Mouse (Mus musculus): ENCODE results near the gene Csrnp1. TPM values are rescaled to one million over a fixed set of nuclear protein-coding genes. Genes with fewer than 3 reads are reported as not detected.

Gene Csrnp1
- 2.5 and 3.3 TPM in 2 replicates for polyA plus RNA-seq (2015; fragmentation: Nextera tagmentation; extraction: Ambion mirVana)

DNA sequence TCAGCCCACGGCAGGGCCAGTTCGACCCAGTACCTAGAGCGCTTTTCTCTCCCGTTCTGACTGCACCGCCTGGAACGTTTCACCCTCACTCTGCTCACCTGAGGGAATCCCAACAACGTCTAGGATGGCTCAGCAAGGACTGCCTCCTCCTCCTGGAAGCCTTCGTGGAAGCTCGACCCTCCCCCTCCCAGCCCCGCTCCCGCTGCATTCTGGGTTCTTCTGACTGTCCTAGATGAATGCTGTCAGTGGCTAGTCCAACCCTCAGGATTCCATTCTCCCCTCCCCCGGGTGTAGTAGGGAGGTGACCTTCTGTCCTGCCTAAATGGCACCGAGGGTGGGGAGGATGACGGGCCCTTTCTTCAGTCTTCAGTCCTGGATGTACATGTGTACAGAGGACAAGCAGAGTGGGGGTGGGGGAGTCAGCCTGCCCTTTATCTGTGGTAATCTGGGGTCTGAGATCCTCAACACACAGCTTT, at the start of gene Csrnp1:
Gene Csrnp1, minus strand, starts transcription at position 123 of the 476 bp plus-strand sequence.
- no peaks in the 10 kb centered on the region for H3K36me3 ChIP-seq (ENCODE audit: control insufficient read depth, insufficient read depth)
- H3K4me2 ChIP-seq (ENCODE audit: low read depth, low read length) = peak within 1 kb of the TSS; percentile 73
- peak; percentile 8; the same call in 1 of the 2 replicates for ATAC-seq (ENCODE audit: low read depth)
- no peaks in the 10 kb centered on the region for H3K9me3 ChIP-seq (replicated peaks; ENCODE audit: control insufficient read depth, low read length)
- H3K4me1 ChIP-seq (ENCODE audit: control insufficient read depth, low read depth, low read length) = peaks cover 41% of the 10 kb centered on the region
- WGBS (ENCODE audit: insufficient replicate concordance) = 15% methylated on average over 14 of the region's 14 CpGs
- peak within 1 kb of the TSS; percentile 67 for H3K4me3 ChIP-seq (ENCODE audit: low read depth, low read length)
- H3K27me3 ChIP-seq (ENCODE audit: control insufficient read depth, insufficient read depth, low read depth, low read length) = peaks cover 17% of the 10 kb centered on the region
- peak within 1 kb of the TSS; percentile 66 for H3K9ac ChIP-seq (ENCODE audit: low read depth, low read length)
- peak within 1 kb of the TSS; percentile 72 for H3K27ac ChIP-seq (ENCODE audit: low read length)

- Histone ChIP-seq H3K36me3 (ENCODE audit: control insufficient read depth, insufficient read depth) (no peaks in the 10 kb centered on the region), H3K4me3 (ENCODE audit: low read depth, low read length) (no peak overlapping the region), H3K27me3 (ENCODE audit: control insufficient read depth, insufficient read depth, low read depth, low read length) (no peaks in the 10 kb centered on the region), H3K27ac (ENCODE audit: low read length) (no peak overlapping the region), H3K9me3 (replicated peaks; ENCODE audit: control insufficient read depth, low read length) (no peaks in the 10 kb centered on the region), H3K4me1 (ENCODE audit: control insufficient read depth, low read depth, low read length) (no peaks in the 10 kb centered on the region; the same call in 1 of the 2 replicates), H3K9ac (ENCODE audit: low read depth, low read length) (no peak overlapping the region), H3K4me2 (ENCODE audit: low read depth, low read length) (no peak overlapping the region)
- ATAC-seq (ENCODE audit: low read depth) = peak; percentile 40; the same call in 1 of the 2 replicates
- WGBS (ENCODE audit: insufficient replicate concordance) = 56% methylated on average over 6 of the region's 6 CpGs
Measured at GRCm38 (mm10) chr9:120032710-120033109, 48.3 kb upstream of the Csrnp1 start.

GRCm38 (mm10) chr9:120030421-120030820, 46.0 kb upstream of the Csrnp1 start:
- Histone ChIP-seq H3K27me3 (ENCODE audit: control insufficient read depth, insufficient read depth, low read depth, low read length) (no peaks in the 10 kb centered on the region), H3K27ac (ENCODE audit: low read length) (no peak overlapping the region), H3K4me1 (ENCODE audit: control insufficient read depth, low read depth, low read length) (peaks cover 5% of the 10 kb centered on the region), H3K9me3 (replicated peaks; ENCODE audit: control insufficient read depth, low read length) (no peaks in the 10 kb centered on the region), H3K4me3 (ENCODE audit: low read depth, low read length) (no peak overlapping the region), H3K4me2 (ENCODE audit: low read depth, low read length) (no peak overlapping the region), H3K36me3 (ENCODE audit: control insufficient read depth, insufficient read depth) (no peaks in the 10 kb centered on the region), H3K9ac (ENCODE audit: low read depth, low read length) (no peak overlapping the region)
- WGBS (ENCODE audit: insufficient replicate concordance) = 32% methylated on average over 10 of the region's 10 CpGs
- ATAC-seq (ENCODE audit: low read depth) = no peak

DNA sequence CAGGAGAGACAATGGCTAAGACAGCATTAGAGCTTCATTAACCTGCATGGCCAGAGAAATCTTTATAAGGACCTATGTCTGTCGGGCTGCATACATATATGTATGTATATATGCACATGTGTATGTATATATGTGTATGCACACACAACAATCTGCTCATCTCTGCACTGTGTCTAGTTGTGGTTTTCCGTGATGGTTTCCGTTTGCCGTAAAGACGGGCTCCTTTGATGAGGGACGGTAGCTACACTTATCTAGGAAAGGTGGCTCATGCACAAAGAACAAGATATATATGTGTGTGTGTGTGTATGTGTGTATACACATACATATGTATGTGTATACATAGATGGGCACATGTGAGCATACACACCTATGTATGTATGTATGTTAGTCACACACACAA, 45.4 kb upstream of the Csrnp1 start:
- Histone ChIP-seq H3K36me3 (ENCODE audit: control insufficient read depth, insufficient read depth) (no peaks in the 10 kb centered on the region), H3K4me1 (ENCODE audit: control insufficient read depth, low read depth, low read length) (peaks cover 5% of the 10 kb centered on the region), H3K4me2 (ENCODE audit: low read depth, low read length) (no peak overlapping the region), H3K27ac (ENCODE audit: low read length) (no peak overlapping the region), H3K9me3 (replicated peaks; ENCODE audit: control insufficient read depth, low read length) (no peaks in the 10 kb centered on the region), H3K27me3 (ENCODE audit: control insufficient read depth, insufficient read depth, low read depth, low read length) (no peaks in the 10 kb centered on the region), H3K4me3 (ENCODE audit: low read depth, low read length) (no peak overlapping the region), H3K9ac (ENCODE audit: low read depth, low read length) (no peak overlapping the region)
- WGBS (ENCODE audit: insufficient replicate concordance) = 50% methylated on average over 6 of the region's 6 CpGs
- ATAC-seq (ENCODE audit: low read depth) = no peak

GRCm38 (mm10) chr9:120027401-120028151, 43.1 kb upstream of the Csrnp1 start:
- Histone ChIP-seq H3K4me3 (ENCODE audit: low read depth, low read length) (no peak overlapping the region), H3K9ac (ENCODE audit: low read depth, low read length) (no peak overlapping the region), H3K4me2 (ENCODE audit: low read depth, low read length) (no peak overlapping the region), H3K27ac (ENCODE audit: low read length) (no peak overlapping the region), H3K9me3 (replicated peaks; ENCODE audit: control insufficient read depth, low read length) (no peaks in the 10 kb centered on the region), H3K4me1 (ENCODE audit: control insufficient read depth, low read depth, low read length) (peaks cover 5% of the 10 kb centered on the region), H3K36me3 (ENCODE audit: control insufficient read depth, insufficient read depth) (no peaks in the 10 kb centered on the region), H3K27me3 (ENCODE audit: control insufficient read depth, insufficient read depth, low read depth, low read length) (no peaks in the 10 kb centered on the region)
- WGBS (ENCODE audit: insufficient replicate concordance) = 17% methylated on average over 11 of the region's 14 CpGs
- ATAC-seq (ENCODE audit: low read depth) = peak; percentile 35; the same call in 1 of the 2 replicates

GRCm38 (mm10) chr9:120024625-120025024, 40.2 kb upstream of the Csrnp1 start:
- no peak for ATAC-seq (ENCODE audit: low read depth)
- Histone ChIP-seq H3K36me3 (ENCODE audit: control insufficient read depth, insufficient read depth) (no peaks in the 10 kb centered on the region), H3K9me3 (replicated peaks; ENCODE audit: control insufficient read depth, low read length) (no peaks in the 10 kb centered on the region), H3K4me2 (ENCODE audit: low read depth, low read length) (no peak overlapping the region), H3K9ac (ENCODE audit: low read depth, low read length) (no peak overlapping the region), H3K4me3 (ENCODE audit: low read depth, low read length) (no peak overlapping the region), H3K4me1 (ENCODE audit: control insufficient read depth, low read depth, low read length) (peaks cover 5% of the 10 kb centered on the region), H3K27ac (ENCODE audit: low read length) (no peak overlapping the region), H3K27me3 (ENCODE audit: control insufficient read depth, insufficient read depth, low read depth, low read length) (no peaks in the 10 kb centered on the region)
- WGBS (ENCODE audit: insufficient replicate concordance) = 64% methylated on average over 5 of the region's 5 CpGs

DNA sequence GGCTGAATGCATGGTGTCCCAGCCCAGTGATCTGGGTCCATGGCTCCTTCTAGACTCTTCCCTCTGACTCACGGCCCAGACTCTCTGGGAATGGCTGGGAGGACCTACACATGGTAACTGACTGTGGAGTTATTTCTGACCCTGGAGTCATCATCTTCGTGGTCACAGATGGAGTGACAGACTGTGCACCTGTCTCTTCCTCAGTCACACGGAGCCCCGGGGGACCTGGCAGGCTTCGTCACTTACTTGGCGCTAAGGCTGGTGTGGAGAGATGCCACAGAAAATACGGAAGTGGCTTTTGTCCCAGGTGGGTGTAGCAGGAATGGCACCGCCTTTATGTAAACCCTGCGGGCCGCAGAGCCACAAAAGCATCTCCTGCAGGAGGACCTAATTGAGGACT, 39.7 kb upstream of the Csrnp1 start:
- peaks cover 5% of the 10 kb centered on the region for H3K4me1 ChIP-seq (ENCODE audit: control insufficient read depth, low read depth, low read length)
- H3K36me3 ChIP-seq (ENCODE audit: control insufficient read depth, insufficient read depth) = no peaks in the 10 kb centered on the region
- no peak overlapping the region for H3K9ac ChIP-seq (ENCODE audit: low read depth, low read length)
- no peaks in the 10 kb centered on the region for H3K27me3 ChIP-seq (ENCODE audit: control insufficient read depth, insufficient read depth, low read depth, low read length)
- no peak overlapping the region for H3K27ac ChIP-seq (ENCODE audit: low read length)
- WGBS (ENCODE audit: insufficient replicate concordance) = 65% methylated on average over 10 of the region's 10 CpGs
- no peak overlapping the region for H3K4me2 ChIP-seq (ENCODE audit: low read depth, low read length)
- no peaks in the 10 kb centered on the region for H3K9me3 ChIP-seq (replicated peaks; ENCODE audit: control insufficient read depth, low read length)
- ATAC-seq (ENCODE audit: low read depth) = no peak
- H3K4me3 ChIP-seq (ENCODE audit: low read depth, low read length) = no peak overlapping the region

GRCm38 (mm10) chr9:120023086-120023811, 38.8 kb upstream of the Csrnp1 start, which contains the start of gene Xirp1:
TSS of gene Xirp1 (minus strand) at chr9:120023598.
- 70% methylated on average over 18 of the region's 18 CpGs for WGBS (ENCODE audit: insufficient replicate concordance)
- Histone ChIP-seq H3K9ac (ENCODE audit: low read depth, low read length) (no peak within 1 kb of the TSS), H3K36me3 (ENCODE audit: control insufficient read depth, insufficient read depth) (no peaks in the 10 kb centered on the region)

GRCm38 (mm10) chr9:120021164-120021563, 36.7 kb upstream of the Csrnp1 start:
- Histone ChIP-seq H3K9me3 (replicated peaks; ENCODE audit: control insufficient read depth, low read length) (no peaks in the 10 kb centered on the region), H3K4me1 (ENCODE audit: control insufficient read depth, low read depth, low read length) (no peaks in the 10 kb centered on the region), H3K27me3 (ENCODE audit: control insufficient read depth, insufficient read depth, low read depth, low read length) (no peaks in the 10 kb centered on the region), H3K9ac (ENCODE audit: low read depth, low read length) (no peak overlapping the region), H3K4me2 (ENCODE audit: low read depth, low read length) (no peak overlapping the region), H3K27ac (ENCODE audit: low read length) (no peak overlapping the region), H3K36me3 (ENCODE audit: control insufficient read depth, insufficient read depth) (no peaks in the 10 kb centered on the region), H3K4me3 (ENCODE audit: low read depth, low read length) (no peak overlapping the region)
- ATAC-seq (ENCODE audit: low read depth) = no peak
- 48% methylated on average over 5 of the region's 5 CpGs for WGBS (ENCODE audit: insufficient replicate concordance)

More at GRCm38 (mm10) chr9:120023086-120023811, 38.8 kb upstream of the Csrnp1 start, which contains the start of gene Xirp1:
- H3K9me3 ChIP-seq (replicated peaks; ENCODE audit: control insufficient read depth, low read length) = no peaks in the 10 kb centered on the region
- no peaks in the 10 kb centered on the region for H3K27me3 ChIP-seq (ENCODE audit: control insufficient read depth, insufficient read depth, low read depth, low read length)
- no peak within 1 kb of the TSS for H3K27ac ChIP-seq (ENCODE audit: low read length)
- ATAC-seq (ENCODE audit: low read depth) = no peak
- no peak within 1 kb of the TSS for H3K4me2 ChIP-seq (ENCODE audit: low read depth, low read length)
- peaks cover 5% of the 10 kb centered on the region for H3K4me1 ChIP-seq (ENCODE audit: control insufficient read depth, low read depth, low read length)
- H3K4me3 ChIP-seq (ENCODE audit: low read depth, low read length) = no peak within 1 kb of the TSS

All from liver, embryonic 16.5 days (tissue).